Mouse (Mus musculus) lung, postnatal 0 days (tissue): ENCODE measurements around the gene Nup188.

Source experiments
- CTCF ChIP-seq: IDR thresholded peaks from 2 replicates; pipeline ENCODE4 v1.5.1; 2016; ENCODE audit warnings: antibody characterized with exemption, mild to moderate bottlenecking
- EP300 ChIP-seq: IDR thresholded peaks from 2 replicates; pipeline ENCODE4 v1.6.1; 2016; ENCODE audit warnings: antibody characterized with exemption, mild to moderate bottlenecking, control low read depth

DNA sequence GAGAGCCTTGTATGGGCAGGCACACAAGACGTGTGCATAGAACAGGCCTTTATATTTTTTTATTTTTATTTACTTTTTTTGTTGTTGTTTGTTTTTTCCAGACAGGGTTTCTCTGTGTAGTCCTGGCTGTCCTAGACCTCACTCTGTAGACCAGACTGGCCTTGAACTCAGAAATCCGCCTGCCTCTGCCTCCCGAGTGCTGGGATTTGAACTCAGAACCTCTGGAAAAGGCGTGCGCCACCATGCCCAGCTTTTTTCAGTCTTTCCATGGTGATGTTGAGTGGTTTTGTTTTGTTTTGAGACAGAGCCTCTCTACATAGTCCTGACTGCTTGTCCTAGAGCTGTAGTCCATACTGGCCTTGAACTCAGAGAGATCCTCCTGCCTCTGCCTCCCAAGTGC is 86.5 kb downstream of the Nup188 start:
- TF ChIP-seq CTCF: no peak
- TF ChIP-seq EP300: no peak
